Mouse (Mus musculus): ENCODE measurements around the gene Gm5089.

DNA sequence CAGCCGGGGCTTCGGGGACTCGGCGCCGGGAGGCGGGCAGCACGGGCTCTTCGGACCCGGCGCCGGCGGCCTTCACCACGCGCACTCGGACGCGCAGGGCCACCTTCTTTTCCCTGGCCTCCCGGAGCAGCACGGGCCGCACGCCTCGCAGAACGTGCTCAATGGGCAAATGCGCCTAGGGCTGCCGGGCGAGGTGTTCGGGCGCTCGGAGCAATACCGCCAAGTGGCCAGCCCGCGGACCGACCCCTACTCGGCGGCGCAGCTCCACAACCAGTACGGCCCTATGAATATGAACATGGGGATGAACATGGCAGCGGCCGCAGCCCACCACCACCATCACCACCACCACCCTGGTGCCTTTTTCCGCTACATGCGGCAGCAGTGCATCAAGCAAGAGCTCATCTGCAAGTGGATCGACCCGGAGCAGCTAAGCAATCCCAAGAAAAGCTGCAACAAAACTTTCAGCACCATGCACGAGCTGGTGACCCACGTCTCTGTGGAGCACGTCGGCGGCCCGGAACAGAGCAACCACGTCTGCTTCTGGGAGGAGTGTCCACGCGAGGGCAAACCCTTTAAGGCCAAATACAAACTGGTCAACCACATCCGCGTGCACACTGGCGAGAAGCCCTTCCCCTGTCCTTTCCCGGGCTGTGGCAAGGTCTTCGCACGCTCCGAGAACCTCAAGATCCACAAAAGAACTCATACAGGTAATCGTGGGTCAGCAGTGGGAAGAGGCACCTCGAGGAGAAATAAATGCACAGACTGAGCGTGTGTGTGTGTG, 25.3 kb upstream of the Gm5089 start:
- TF ChIP-seq CTCF (IDR thresholded peaks at IDR 0.05; ENCODE audit: low read depth) (no peak), EP300 (IDR thresholded peaks at IDR 0.05; ENCODE audit: low read depth) (no peak)

All from heart, postnatal 0 days (tissue).